Mouse (Mus musculus): ENCODE data around the gene Galnt14. TPM values are rescaled to one million over a fixed set of nuclear protein-coding genes. Genes with fewer than 3 reads are reported as not detected.

The Galnt14 gene
- polyA plus RNA-seq, 1 experiment from 2014 or later = 5.4 TPM

DNA sequence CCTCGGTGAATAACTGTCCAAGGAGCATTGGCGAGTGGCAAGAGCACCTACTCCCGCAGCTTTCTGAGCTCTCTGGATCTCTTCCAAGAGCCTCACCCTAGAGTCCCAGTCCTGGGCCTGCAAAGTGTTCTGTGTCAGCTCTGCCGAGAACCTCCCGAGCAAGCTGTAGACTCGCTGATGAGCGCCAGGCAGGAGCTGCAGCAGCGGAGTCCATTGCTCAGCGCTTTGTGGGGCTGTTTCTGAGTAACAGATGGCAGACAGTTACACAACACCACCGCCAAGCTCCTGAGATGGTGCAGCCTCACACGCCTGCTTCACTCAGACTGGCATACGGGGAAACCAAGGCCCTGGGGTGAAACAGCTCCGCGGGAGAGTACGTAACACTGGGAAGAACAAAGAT is 1.7 kb upstream of the Galnt14 start:
- no peak for ATAC-seq (replicated peaks; ENCODE audit: low FRiP score)
- 75% methylated on average over 15 of the region's 15 CpGs for WGBS
- no peak overlapping the region for H3K4me2 ChIP-seq (ENCODE audit: low read depth, low read length, severe bottlenecking)
- no peak overlapping the region for H3K4me3 ChIP-seq (ENCODE audit: low read depth, low read length)
- H3K9ac ChIP-seq (ENCODE audit: low read length) = no peak overlapping the region
- peaks cover 14% of the 10 kb centered on the region for H3K27me3 ChIP-seq (ENCODE audit: control insufficient read depth, insufficient read depth, low read length)
- no peaks in the 10 kb centered on the region for H3K9me3 ChIP-seq (ENCODE audit: control insufficient read depth, low read length)
- no peak overlapping the region for H3K27ac ChIP-seq (ENCODE audit: low read depth, low read length)
- DNase-seq (ENCODE audit: low spot score) = no peak
- no peaks in the 10 kb centered on the region for H3K36me3 ChIP-seq (ENCODE audit: control insufficient read depth, insufficient read depth, low read length)
- H3K4me1 ChIP-seq (replicated peaks; ENCODE audit: control insufficient read depth, insufficient read depth, low read length) = peaks cover 10% of the 10 kb centered on the region; the same call in 1 of the 2 replicates

DNA sequence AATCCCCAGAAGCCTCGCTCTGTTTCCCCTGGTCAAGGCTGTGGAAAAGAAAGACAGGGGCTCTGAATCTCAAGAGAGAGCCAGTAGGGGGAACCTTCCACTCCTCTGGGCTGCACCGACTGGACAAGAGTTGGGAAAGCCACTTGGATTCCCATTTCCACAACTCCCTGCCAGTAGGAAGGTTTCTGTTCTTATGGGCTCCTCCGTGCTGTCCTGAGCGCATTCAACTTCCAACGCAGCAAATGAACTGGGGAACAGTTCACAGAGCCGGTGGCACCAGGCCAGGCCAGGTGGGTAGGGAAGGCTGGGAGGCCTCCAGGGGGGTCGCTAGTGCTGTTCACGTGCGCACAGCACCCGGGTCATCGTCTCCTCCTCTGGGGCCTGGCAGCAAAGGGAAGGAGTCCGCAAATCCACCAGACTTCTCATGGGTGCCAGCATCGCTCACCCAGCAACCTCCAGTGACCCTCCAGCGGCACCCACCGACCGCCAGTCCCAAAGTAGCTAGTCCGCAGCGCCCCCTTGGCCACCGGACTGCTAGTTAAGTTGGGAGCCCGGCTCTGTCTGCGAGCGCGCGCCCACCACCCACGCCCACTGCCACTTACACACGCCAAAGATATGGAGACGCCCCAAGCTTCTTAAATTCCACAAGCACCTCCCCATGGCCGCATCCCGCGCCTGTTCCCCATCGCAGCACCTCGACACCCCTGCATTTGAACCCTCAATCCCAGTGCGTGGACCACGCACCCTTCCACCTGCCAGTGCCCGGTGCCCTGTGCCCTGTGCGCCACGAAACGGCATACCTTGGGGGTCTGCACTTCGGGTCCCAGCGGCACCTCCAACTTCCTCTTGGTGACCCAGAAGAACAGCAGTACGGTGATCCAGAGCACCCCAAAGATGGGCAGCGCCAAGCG is 867 bp downstream of the Galnt14 start:
- ATAC-seq (replicated peaks; ENCODE audit: low FRiP score) (peak; percentile 23), DNase-seq (ENCODE audit: low spot score) (peak; percentile 66)
- 1% methylated on average over 43 of the region's 43 CpGs for WGBS
- Histone ChIP-seq H3K27ac (ENCODE audit: low read depth, low read length) (no peak overlapping the region), H3K9ac (ENCODE audit: low read length) (peak overlapping the region; percentile 74), H3K4me1 (replicated peaks; ENCODE audit: control insufficient read depth, insufficient read depth, low read length) (peaks cover 8% of the 10 kb centered on the region; the same call in 1 of the 2 replicates), H3K27me3 (ENCODE audit: control insufficient read depth, insufficient read depth, low read length) (peaks cover 14% of the 10 kb centered on the region), H3K36me3 (ENCODE audit: control insufficient read depth, insufficient read depth, low read length) (no peaks in the 10 kb centered on the region), H3K4me2 (ENCODE audit: low read depth, low read length, severe bottlenecking) (peak overlapping the region; percentile 96), H3K4me3 (ENCODE audit: low read depth, low read length) (peak overlapping the region; percentile 51), H3K9me3 (ENCODE audit: control insufficient read depth, low read length) (no peaks in the 10 kb centered on the region)

DNA sequence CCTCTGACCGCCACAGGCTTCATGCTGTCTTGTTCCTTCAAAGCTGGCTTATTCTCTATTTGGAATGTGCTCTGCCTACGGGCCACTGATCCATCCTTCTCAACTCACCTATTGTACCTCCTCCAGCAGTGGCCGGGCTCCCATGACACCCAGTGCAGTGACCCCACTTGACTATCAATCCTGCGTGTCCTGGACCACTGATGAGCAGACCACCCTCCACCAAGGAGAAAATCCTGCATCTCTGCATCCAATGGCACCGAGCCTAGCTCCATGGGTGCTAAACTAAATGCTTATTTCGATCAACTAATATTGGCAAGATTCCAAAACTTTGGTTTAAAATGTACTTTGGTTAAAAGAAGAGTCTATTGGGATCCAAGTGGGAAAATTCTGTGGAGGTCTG is 1.8 kb downstream of the Galnt14 start:
- ATAC-seq (replicated peaks; ENCODE audit: low FRiP score) = no peak
- no peak overlapping the region for H3K9ac ChIP-seq (ENCODE audit: low read length)
- no peaks in the 10 kb centered on the region for H3K36me3 ChIP-seq (ENCODE audit: control insufficient read depth, insufficient read depth, low read length)
- H3K4me3 ChIP-seq (ENCODE audit: low read depth, low read length) = no peak overlapping the region
- peaks cover 14% of the 10 kb centered on the region for H3K27me3 ChIP-seq (ENCODE audit: control insufficient read depth, insufficient read depth, low read length)
- 91% methylated on average over 6 of the region's 6 CpGs for WGBS
- H3K4me1 ChIP-seq (replicated peaks; ENCODE audit: control insufficient read depth, insufficient read depth, low read length) = peaks cover 2% of the 10 kb centered on the region; the same call in 1 of the 2 replicates
- H3K9me3 ChIP-seq (ENCODE audit: control insufficient read depth, low read length) = no peaks in the 10 kb centered on the region
- no peak for DNase-seq (ENCODE audit: low spot score)
- H3K4me2 ChIP-seq (ENCODE audit: low read depth, low read length, severe bottlenecking) = no peak overlapping the region
- H3K27ac ChIP-seq (ENCODE audit: low read depth, low read length) = no peak overlapping the region

DNA sequence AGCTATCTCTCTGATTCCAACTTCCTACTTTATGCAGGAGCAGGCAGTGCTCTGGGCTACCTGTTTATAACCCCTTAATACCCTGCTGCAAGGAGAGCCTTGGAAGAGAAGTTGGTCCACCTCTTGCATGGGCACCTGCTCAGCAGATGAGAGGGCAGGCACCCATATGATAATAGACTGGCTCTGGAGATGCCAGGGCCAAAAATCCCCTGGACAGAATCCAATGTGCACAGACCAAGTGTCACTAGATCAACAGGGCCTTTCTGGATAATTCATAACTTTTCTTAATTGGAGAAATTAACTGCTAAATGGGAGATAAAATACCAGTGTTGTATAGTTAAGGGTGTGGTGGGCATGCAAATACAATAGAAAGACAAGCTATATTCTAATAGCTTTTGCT is 6.7 kb downstream of the Galnt14 start:
- Histone ChIP-seq H3K4me3 (ENCODE audit: low read depth, low read length) (no peak overlapping the region), H3K9me3 (ENCODE audit: control insufficient read depth, low read length) (no peaks in the 10 kb centered on the region), H3K4me1 (replicated peaks; ENCODE audit: control insufficient read depth, insufficient read depth, low read length) (peaks cover 2% of the 10 kb centered on the region; the same call in 1 of the 2 replicates), H3K27ac (ENCODE audit: low read depth, low read length) (no peak overlapping the region), H3K36me3 (ENCODE audit: control insufficient read depth, insufficient read depth, low read length) (no peaks in the 10 kb centered on the region), H3K9ac (ENCODE audit: low read length) (no peak overlapping the region), H3K4me2 (ENCODE audit: low read depth, low read length, severe bottlenecking) (no peak overlapping the region), H3K27me3 (ENCODE audit: control insufficient read depth, insufficient read depth, low read length) (no peaks in the 10 kb centered on the region)
- ATAC-seq (replicated peaks; ENCODE audit: low FRiP score) (no peak), DNase-seq (ENCODE audit: low spot score) (no peak)

DNA sequence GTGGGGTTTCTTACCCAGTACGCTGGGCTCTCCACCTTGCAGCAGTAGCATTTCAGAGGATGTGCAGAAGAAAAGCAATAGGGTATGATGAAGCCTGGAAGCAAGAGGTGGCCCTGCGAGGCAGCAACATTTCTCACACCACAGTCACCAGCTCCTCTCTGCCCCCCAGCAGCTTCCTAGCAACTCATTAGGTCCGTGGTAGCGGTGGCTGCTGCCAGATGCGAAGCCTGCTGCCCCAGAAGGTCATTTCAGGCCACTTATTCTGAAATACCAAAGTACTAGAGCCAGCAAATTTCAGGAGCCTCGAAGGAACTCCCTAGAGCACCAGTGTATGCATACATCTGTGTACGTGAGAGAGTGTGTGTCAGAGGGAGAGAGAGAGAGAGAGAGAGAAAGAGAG is 9.2 kb downstream of the Galnt14 start:
- no peak overlapping the region for H3K4me3 ChIP-seq (ENCODE audit: low read depth, low read length)
- H3K9me3 ChIP-seq (ENCODE audit: control insufficient read depth, low read length) = no peaks in the 10 kb centered on the region
- DNase-seq (ENCODE audit: low spot score) (no peak), ATAC-seq (replicated peaks; ENCODE audit: low FRiP score) (no peak)
- H3K4me1 ChIP-seq (replicated peaks; ENCODE audit: control insufficient read depth, insufficient read depth, low read length) = peaks cover 4% of the 10 kb centered on the region; the same call in 1 of the 2 replicates
- 29% methylated on average over 7 of the region's 7 CpGs for WGBS
- no peaks in the 10 kb centered on the region for H3K36me3 ChIP-seq (ENCODE audit: control insufficient read depth, insufficient read depth, low read length)
- H3K27me3 ChIP-seq (ENCODE audit: control insufficient read depth, insufficient read depth, low read length) = no peaks in the 10 kb centered on the region
- no peak overlapping the region for H3K9ac ChIP-seq (ENCODE audit: low read length)
- H3K27ac ChIP-seq (ENCODE audit: low read depth, low read length) = no peak overlapping the region
- no peak overlapping the region for H3K4me2 ChIP-seq (ENCODE audit: low read depth, low read length, severe bottlenecking)

DNA sequence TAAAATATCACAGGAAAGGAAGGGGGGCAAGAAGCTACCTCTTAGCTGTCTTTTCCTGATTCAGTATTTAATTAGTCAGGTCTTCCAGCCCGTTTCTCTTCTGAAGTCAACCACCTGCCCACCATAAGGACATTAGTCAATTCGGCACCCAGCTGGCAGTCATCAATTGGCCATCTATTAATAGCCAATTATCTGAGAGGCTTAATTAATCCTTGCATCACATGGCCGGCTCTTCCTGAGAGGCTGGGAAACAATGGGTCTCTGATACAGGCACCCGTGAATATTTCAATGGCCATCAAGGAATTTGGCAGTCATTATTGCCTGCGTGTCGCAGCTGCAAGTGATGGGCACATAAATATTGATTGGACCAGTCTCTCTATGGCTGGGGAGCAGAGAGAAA is 10.4 kb downstream of the Galnt14 start:
- 20% methylated on average over 6 of the region's 6 CpGs for WGBS
- no peak overlapping the region for H3K9ac ChIP-seq (ENCODE audit: low read length)
- ATAC-seq (replicated peaks; ENCODE audit: low FRiP score) = peak; percentile 66
- no peak overlapping the region for H3K4me2 ChIP-seq (ENCODE audit: low read depth, low read length, severe bottlenecking)
- H3K36me3 ChIP-seq (ENCODE audit: control insufficient read depth, insufficient read depth, low read length) = no peaks in the 10 kb centered on the region
- no peaks in the 10 kb centered on the region for H3K27me3 ChIP-seq (ENCODE audit: control insufficient read depth, insufficient read depth, low read length)
- no peaks in the 10 kb centered on the region for H3K9me3 ChIP-seq (ENCODE audit: control insufficient read depth, low read length)
- no peak overlapping the region for H3K27ac ChIP-seq (ENCODE audit: low read depth, low read length)
- H3K4me1 ChIP-seq (replicated peaks; ENCODE audit: control insufficient read depth, insufficient read depth, low read length) = peaks cover 4% of the 10 kb centered on the region; the same call in 1 of the 2 replicates
- no peak for DNase-seq (ENCODE audit: low spot score)
- H3K4me3 ChIP-seq (ENCODE audit: low read depth, low read length) = no peak overlapping the region

DNA sequence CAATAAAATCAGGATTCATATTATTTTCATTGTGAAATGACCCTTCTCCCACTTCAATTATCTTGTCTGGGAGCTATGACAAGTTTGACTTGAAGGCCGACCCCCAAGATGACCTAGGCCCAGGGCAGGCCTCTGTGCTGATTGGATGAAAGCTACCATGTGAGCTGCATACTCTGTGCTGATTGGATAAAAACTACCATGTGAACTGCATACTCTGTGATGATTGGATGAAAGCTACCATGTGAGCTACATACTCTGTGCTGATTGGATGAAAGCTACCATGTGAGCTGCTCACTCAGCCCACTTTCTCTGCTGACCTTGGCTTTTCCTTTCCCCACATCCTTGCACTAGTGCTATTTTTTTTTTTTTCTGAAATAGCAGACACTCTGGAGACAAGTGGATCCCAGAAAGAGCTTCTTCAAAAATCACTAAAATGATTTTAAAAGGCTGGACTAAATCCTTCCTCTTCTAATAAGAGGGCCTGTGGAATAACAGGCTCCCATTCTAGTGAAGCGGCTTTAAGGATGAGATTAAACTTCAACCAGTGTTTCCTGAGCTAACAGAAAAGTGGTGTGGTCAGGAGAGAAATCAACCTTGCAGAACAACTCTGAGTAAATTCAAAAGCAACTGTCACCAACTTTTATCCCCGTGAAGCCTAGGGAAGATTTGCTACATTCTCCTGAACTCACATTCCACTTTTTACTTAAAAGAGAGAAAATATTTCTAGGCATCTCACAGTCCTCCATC is 15.9 kb downstream of the Galnt14 start:
- Histone ChIP-seq H3K9ac (ENCODE audit: low read length) (no peak overlapping the region), H3K4me3 (ENCODE audit: low read depth, low read length) (no peak overlapping the region), H3K27me3 (ENCODE audit: control insufficient read depth, insufficient read depth, low read length) (no peaks in the 10 kb centered on the region), H3K9me3 (ENCODE audit: control insufficient read depth, low read length) (no peaks in the 10 kb centered on the region), H3K4me1 (replicated peaks; ENCODE audit: control insufficient read depth, insufficient read depth, low read length) (peaks cover 3% of the 10 kb centered on the region; the same call in 1 of the 2 replicates), H3K27ac (ENCODE audit: low read depth, low read length) (no peak overlapping the region), H3K4me2 (ENCODE audit: low read depth, low read length, severe bottlenecking) (no peak overlapping the region), H3K36me3 (ENCODE audit: control insufficient read depth, insufficient read depth, low read length) (no peaks in the 10 kb centered on the region)
- ATAC-seq (replicated peaks; ENCODE audit: low FRiP score) (no peak), DNase-seq (ENCODE audit: low spot score) (no peak)
- WGBS = 96% methylated on average over 3 of the region's 3 CpGs

DNA sequence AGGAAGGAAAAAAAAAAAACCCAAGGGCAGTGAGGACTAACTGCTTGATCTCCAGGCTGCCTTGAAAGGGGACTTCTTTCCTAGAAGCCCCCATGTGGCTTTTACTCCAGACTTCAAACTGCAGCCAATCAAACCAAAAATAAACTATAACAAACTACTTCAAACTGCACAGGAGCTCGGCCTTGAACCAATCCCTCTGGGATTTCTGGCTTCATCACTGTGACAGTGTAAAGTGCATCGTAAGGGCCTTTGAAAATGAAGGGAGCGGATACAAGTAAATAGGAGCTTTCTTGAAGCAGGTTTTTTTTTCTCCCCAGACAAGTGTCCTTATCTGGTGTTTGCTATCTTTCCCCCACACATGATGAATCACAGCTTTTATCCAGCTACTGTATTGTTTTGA is 22.0 kb downstream of the Galnt14 start:
- ATAC-seq (replicated peaks; ENCODE audit: low FRiP score) = no peak
- Histone ChIP-seq H3K36me3 (ENCODE audit: control insufficient read depth, insufficient read depth, low read length) (no peaks in the 10 kb centered on the region), H3K9ac (ENCODE audit: low read length) (no peak overlapping the region), H3K27me3 (ENCODE audit: control insufficient read depth, insufficient read depth, low read length) (no peaks in the 10 kb centered on the region), H3K27ac (ENCODE audit: low read depth, low read length) (no peak overlapping the region), H3K9me3 (ENCODE audit: control insufficient read depth, low read length) (no peaks in the 10 kb centered on the region), H3K4me1 (replicated peaks; ENCODE audit: control insufficient read depth, insufficient read depth, low read length) (no peaks in the 10 kb centered on the region), H3K4me2 (ENCODE audit: low read depth, low read length, severe bottlenecking) (no peak overlapping the region), H3K4me3 (ENCODE audit: low read depth, low read length) (no peak overlapping the region)
- DNase-seq (ENCODE audit: low spot score) = no peak
- WGBS = 88% methylated on average over 3 of the region's 3 CpGs
